Mouse (Mus musculus) kidney, embryonic 15.5 days (tissue): ENCODE results near the gene Gm49392. TPM values are rescaled to one million over a fixed set of nuclear protein-coding genes. Genes with fewer than 3 reads are reported as not detected.
A peak's percentile ranks its signal among the peaks of the same experiment; 100 is the strongest.
"Not testable (repeated sequence)": the region's sequence is repeated elsewhere in the genome, so short reads cannot be mapped to it uniquely, and the experiment has no call there.

Source experiments
- ATAC-seq: fragments of 200-750 bp; cut with Nextera tagmentation; replicated peaks from 2 replicates; pipeline ENCODE4 v1.8.0; 2017; ENCODE audit warnings: moderate TSS enrichment; ENCODE audit not compliant: low FRiP score
- H3K27ac ChIP-seq: fragments of 300-500 bp; sonication (generic); 2 replicates; pipeline ENCODE4 v1.5.1; 2015; ENCODE audit warnings: mild to moderate bottlenecking, inconsistent platforms
- H3K27me3 ChIP-seq: fragments of 300-500 bp; sonication (generic); 2 replicates; pipeline ENCODE4 v1.6.1; 2015; ENCODE audit warnings: inconsistent platforms
- H3K36me3 ChIP-seq: fragments of 300-500 bp; sonication (generic); 2 replicates; pipeline ENCODE4 v1.6.1; 2015; ENCODE audit warnings: inconsistent platforms
- H3K4me1 ChIP-seq: fragments of 300-500 bp; sonication (generic); 2 replicates; pipeline ENCODE4 v1.6.1; 2015; ENCODE audit warnings: inconsistent platforms
- H3K4me2 ChIP-seq: fragments of 300-500 bp; sonication (generic); 2 replicates; pipeline ENCODE4 v1.6.1; 2015; ENCODE audit warnings: moderate library complexity, mild to moderate bottlenecking, inconsistent platforms
- H3K4me3 ChIP-seq: fragments of 300-500 bp; sonication (generic); replicated peaks from 2 replicates; pipeline ENCODE4 v1.5.1; 2015; ENCODE audit warnings: mild to moderate bottlenecking, inconsistent platforms
- H3K9ac ChIP-seq: fragments of 300-500 bp; sonication (generic); 2 replicates; pipeline ENCODE4 v1.6.1; 2015; ENCODE audit warnings: mild to moderate bottlenecking, inconsistent platforms
- H3K9me3 ChIP-seq: fragments of 300-500 bp; sonication (generic); replicated peaks from 2 replicates; pipeline ENCODE4 v1.6.1; 2016; ENCODE audit warnings: inconsistent platforms
- WGBS: fragments of 180-500 bp; shearing (Covaris S2); methylation state at CpG from one replicate; pipeline ENCODE4 v1.1.7; 2015; ENCODE audit warnings: mixed read lengths; 5-methylcytosine and 5-hydroxymethylcytosine counted together
- polyA plus RNA-seq: library from polyadenylated mRNA; unstranded; fragments of >200 nt; fragmentation: Nextera tagmentation; extraction: Ambion mirVana; gene quantifications from 2 replicates; pipeline ENCODE4 v1.2.1, GENCODE M21; 2015

Gene Gm49392
- polyA plus RNA-seq, result 0.35 and 0.50 TPM in 2 replicates

DNA sequence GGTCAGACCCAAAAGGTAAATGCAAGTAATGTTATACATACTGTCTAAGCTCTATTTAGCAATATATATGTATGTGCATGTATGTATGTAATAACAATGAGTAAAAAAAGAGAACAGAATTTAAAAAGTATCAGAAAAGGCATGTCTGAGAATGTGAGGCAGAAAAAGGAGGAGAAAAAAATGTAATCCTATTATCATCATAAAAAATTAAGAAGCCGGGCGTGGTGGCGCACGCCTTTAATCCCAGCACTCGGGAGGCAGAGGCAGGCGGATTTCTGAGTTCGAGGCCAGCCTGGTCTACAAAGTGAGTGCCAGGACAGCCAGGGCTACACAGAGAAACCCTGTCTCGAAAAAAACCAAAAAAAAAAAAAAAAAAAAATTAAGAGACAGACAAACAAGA is at the start of gene Gm49392:
Gene Gm49392 (minus strand): TSS at position 101 of the 400 bp plus-strand sequence.
- H3K9me3 ChIP-seq, H3K4me1 ChIP-seq, ATAC-seq, H3K9ac ChIP-seq, H3K4me2 ChIP-seq, H3K27me3 ChIP-seq, H3K36me3 ChIP-seq, H3K27ac ChIP-seq, H3K4me3 ChIP-seq: not testable (repeated sequence)
- WGBS, result 85% methylated on average over 8 of the region's 8 CpGs

DNA sequence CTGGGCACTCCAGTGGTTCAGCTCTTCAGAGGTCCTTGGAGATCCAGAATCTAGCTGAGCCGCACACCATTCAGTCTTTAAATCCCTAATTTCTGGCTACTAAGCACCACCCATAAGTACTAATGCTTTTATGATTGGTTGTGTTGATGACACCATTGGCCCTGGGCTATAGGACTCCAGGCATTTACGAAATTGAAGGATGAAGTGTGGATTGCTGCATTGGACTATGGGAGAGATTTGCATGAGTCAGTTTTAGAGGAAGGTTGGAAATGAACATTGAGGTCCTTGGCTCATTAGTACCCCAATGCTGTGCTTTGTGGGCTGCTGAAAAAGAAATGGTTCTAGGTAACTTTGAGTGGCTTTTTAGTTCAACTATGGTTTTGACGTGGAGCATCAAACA is 45.2 kb upstream of the Gm49392 start, which contains the start of gene Tpbpa:
Gene Tpbpa (minus strand): TSS at position 101 of the 400 bp plus-strand sequence.
- 80% methylated on average over 3 of the region's 3 CpGs for WGBS
- not testable (repeated sequence) for ATAC-seq, H3K27ac ChIP-seq

DNA sequence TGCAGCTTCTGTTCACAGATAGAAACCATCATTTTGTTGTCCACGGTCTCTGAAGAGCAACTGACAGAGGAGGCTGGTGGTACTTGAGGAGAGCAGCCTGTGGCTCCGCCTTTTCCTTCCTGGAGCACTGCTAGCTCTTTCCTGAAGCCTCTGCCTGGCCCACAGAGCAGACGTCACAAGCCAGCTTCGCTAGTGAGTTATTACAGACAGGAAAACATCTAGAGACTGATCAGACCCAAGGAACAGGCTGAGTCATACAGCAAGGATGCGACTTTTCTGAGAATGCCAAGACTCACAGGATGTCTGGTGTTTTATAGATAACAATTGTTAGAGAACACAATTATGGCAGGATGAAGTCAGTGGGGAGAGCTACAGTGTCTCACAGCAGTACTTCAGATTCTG is 39.8 kb upstream of the Gm49392 start, which contains the start of the genes Gm49391 and Ctla2a:
Gene Gm49391 (minus strand): TSS at position 72 of the 402 bp plus-strand sequence.
Gene Ctla2a (minus strand): TSS at position 126 of the 402 bp plus-strand sequence.
- no peaks in the 10 kb centered on the region for H3K4me1 ChIP-seq
- peak; percentile 71 for ATAC-seq
- H3K4me3 ChIP-seq, result no peak within 1 kb of the TSS
- no peaks in the 10 kb centered on the region for H3K27me3 ChIP-seq
- H3K9ac ChIP-seq, result no peak within 1 kb of the TSS
- no peaks in the 10 kb centered on the region for H3K36me3 ChIP-seq
- H3K27ac ChIP-seq, result peak within 1 kb of the TSS; percentile 37; the same call in 1 of the 2 replicates
- WGBS, result 50% methylated on average over 5 of the region's 5 CpGs
- no peaks in the 10 kb centered on the region for H3K9me3 ChIP-seq
- H3K4me2 ChIP-seq, result no peak within 1 kb of the TSS

More for the DNA sequence above, 45.2 kb upstream of the Gm49392 start, which contains the start of gene Tpbpa:
- H3K4me2 ChIP-seq, H3K9me3 ChIP-seq, H3K9ac ChIP-seq, H3K4me1 ChIP-seq, H3K4me3 ChIP-seq, H3K27me3 ChIP-seq, H3K36me3 ChIP-seq: not testable (repeated sequence)

DNA sequence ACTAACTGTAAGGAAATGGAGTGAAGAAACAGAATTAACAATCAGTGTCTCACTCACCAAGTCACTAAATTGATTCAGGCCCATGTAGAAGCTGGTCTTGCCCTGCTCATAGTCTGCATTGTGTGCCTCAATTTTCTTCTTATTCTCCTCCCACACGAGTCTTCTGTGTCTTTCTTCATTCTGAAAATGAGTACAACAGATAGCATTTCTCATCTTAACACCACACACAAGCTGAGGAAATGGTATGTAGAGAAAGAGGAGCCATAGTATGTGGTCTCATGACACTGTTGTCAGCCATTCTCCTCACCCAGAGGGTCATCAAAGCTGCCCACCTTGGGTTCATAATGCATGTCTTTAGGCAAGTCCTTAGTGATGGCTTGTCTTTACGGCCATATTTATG is 38.8 kb upstream of the Gm49392 start, which contains the start of gene Gm49393:
Gene Gm49393 (minus strand): TSS at position 101 of the 400 bp plus-strand sequence.
- not testable (repeated sequence) for H3K36me3 ChIP-seq, H3K9me3 ChIP-seq, H3K27me3 ChIP-seq, H3K4me1 ChIP-seq, H3K9ac ChIP-seq, ATAC-seq, H3K4me2 ChIP-seq, H3K4me3 ChIP-seq, H3K27ac ChIP-seq
- 61% methylated on average over 2 of the region's 2 CpGs for WGBS

DNA sequence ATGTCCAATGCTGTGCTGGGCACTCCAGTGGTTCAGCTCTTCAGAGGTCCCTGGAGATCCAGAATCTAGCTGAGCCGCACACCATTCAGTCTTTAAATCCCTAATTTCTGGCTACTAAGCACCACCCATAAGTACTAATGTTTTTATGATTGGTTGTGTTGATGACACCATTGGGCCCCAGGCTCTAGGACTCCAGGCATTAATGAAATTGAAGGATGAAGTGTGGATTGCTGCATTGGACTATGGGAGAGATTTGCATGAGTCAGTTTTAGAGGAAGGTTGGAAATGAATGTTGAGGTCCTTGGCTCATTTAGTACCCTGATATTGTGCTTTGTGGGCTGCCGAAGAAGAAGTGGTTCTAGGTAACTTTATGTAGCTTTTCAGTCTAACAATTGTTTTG is 8.1 kb upstream of the Gm49392 start, which contains the start of gene Tpbpb:
Gene Tpbpb (minus strand): TSS at position 101 of the 400 bp plus-strand sequence.
- H3K9ac ChIP-seq, H3K36me3 ChIP-seq, H3K27ac ChIP-seq, ATAC-seq, H3K4me3 ChIP-seq, H3K4me2 ChIP-seq, H3K4me1 ChIP-seq, H3K27me3 ChIP-seq, H3K9me3 ChIP-seq: not testable (repeated sequence)
- WGBS, result 94% methylated on average over 2 of the region's 2 CpGs

DNA sequence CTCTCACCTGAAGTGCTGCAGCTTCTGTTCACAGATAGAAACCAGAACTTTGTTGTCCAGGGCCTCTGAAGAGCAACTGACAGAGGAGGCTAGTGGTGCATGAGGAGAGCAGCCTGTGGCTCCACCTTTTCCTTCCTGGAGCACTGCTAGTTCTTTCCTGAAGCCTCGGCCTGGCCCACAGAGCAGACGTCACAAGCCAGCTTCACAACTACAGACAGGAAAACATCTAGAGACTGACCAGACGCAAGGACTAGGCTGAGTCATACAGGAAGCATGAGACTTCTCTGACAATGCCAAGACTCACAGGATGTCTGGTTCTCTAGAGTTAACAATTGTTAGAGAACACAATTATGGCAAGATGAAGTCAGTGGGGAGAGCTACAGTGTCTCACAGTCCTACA is 634 bp upstream of the Gm49392 start, which contains the start of gene Ctla2b:
Gene Ctla2b (minus strand): TSS at position 120 of the 400 bp plus-strand sequence.
- no peak within 1 kb of the TSS for H3K27ac ChIP-seq

DNA sequence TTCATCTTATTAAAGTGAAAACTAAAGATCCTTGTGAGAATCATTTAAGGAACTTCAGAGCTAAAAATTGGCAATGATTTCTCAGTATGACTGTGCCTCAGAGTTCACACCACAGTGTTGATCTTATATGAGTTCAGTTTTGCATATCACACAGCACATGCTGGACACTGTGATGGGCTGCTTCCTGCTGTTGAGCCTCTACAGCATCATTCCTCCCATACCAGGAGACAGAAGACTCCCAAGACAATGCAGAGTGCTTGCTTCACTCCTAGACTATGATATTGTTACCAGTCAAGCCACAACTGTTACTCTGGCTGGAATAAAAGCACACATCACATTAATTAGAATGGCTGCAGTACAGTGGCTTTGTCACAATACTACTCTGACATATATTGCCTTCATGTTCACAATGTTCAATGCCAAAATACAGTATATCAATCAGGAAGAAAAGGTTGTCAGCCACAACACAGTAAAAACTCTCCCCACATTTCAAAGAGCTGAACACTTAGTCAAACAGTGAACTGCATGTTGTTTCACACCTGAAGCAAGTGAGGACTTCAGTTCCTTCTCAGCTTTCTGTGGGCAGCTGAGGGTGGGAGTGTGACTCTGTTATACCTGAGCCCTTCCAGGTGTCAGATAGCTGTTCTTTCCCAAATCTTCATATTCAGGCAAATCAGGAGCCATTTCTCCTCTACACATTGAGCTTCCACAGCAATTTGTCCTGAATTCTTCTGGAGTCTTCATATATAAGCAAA is 1.1 kb downstream of the Gm49392 start:
- no peak for ATAC-seq
- Histone ChIP-seq H3K4me3 (no peak overlapping the region), H3K27me3 (no peaks in the 10 kb centered on the region), H3K27ac (no peak overlapping the region), H3K4me1 (no peaks in the 10 kb centered on the region), H3K9ac (no peak overlapping the region), H3K36me3 (no peaks in the 10 kb centered on the region), H3K4me2 (no peak overlapping the region), H3K9me3 (no peaks in the 10 kb centered on the region)

More for the DNA sequence above, 634 bp upstream of the Gm49392 start, which contains the start of gene Ctla2b:
- 66% methylated on average over 3 of the region's 3 CpGs for WGBS
- no peak within 1 kb of the TSS for H3K4me3 ChIP-seq
- H3K36me3 ChIP-seq, result no peaks in the 10 kb centered on the region
- no peak within 1 kb of the TSS for H3K4me2 ChIP-seq
- no peaks in the 10 kb centered on the region for H3K9me3 ChIP-seq
- H3K27me3 ChIP-seq, result no peaks in the 10 kb centered on the region
- H3K9ac ChIP-seq, result no peak within 1 kb of the TSS
- ATAC-seq, result peak; percentile 64
- no peaks in the 10 kb centered on the region for H3K4me1 ChIP-seq

DNA sequence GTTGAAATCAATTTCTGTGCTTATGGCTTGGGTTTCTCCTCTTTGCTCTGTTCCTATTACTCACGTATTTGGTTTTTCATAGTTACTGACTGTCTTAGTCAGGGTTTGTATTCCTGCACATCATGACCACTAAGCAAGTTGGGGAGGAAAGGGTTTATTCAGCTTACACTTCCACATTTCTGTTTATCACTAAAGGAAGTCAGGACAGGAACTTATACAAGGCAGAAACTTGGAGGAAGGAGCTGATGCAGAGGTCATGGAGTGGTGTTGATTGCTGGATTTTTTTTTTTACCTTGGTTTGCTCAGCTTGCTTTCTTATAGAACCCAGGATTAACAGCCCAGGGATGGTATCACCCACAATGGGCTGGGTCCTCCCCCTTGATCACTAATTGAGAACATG is 4.4 kb downstream of the Gm49392 start:
- Histone ChIP-seq H3K27me3 (no peaks in the 10 kb centered on the region), H3K4me2 (no peak overlapping the region), H3K9ac (no peak overlapping the region), H3K4me3 (no peak overlapping the region), H3K27ac (no peak overlapping the region), H3K9me3 (no peaks in the 10 kb centered on the region), H3K4me1 (no peaks in the 10 kb centered on the region), H3K36me3 (no peaks in the 10 kb centered on the region)
- no peak for ATAC-seq
- WGBS, result 94% methylated on average over 1 of the region's 1 CpGs

DNA sequence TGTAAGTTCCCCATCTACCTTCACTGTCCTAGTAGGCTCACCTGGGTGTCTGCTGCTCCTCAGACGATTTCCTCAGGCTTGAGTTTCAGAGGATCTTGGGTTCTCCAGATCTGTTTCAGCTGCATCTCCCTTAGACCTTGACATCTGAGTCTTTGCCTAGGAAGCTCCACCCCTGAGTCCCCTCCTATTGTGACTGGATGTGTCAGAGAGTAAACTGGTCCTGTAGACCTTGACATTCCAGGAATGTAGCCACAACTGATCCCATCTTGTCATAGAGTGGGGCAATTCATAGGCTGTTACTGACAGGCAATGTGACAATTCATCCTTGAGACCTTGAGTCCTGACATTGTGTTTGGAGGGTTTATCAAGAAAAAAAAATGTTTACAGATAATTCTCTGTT is 32.4 kb downstream of the Gm49392 start, which contains the start of gene 4930486L24Rik:
Gene 4930486L24Rik (minus strand): TSS at position 195 of the 400 bp plus-strand sequence.
- H3K27me3 ChIP-seq, result no peaks in the 10 kb centered on the region
- no peak for ATAC-seq
- no peak within 1 kb of the TSS for H3K4me3 ChIP-seq
- WGBS, result 64% methylated on average over 1 of the region's 1 CpGs
- H3K36me3 ChIP-seq, result no peaks in the 10 kb centered on the region
- no peak within 1 kb of the TSS for H3K4me2 ChIP-seq
- no peaks in the 10 kb centered on the region for H3K9me3 ChIP-seq
- no peaks in the 10 kb centered on the region for H3K4me1 ChIP-seq
- no peak within 1 kb of the TSS for H3K27ac ChIP-seq
- H3K9ac ChIP-seq, result no peak within 1 kb of the TSS

DNA sequence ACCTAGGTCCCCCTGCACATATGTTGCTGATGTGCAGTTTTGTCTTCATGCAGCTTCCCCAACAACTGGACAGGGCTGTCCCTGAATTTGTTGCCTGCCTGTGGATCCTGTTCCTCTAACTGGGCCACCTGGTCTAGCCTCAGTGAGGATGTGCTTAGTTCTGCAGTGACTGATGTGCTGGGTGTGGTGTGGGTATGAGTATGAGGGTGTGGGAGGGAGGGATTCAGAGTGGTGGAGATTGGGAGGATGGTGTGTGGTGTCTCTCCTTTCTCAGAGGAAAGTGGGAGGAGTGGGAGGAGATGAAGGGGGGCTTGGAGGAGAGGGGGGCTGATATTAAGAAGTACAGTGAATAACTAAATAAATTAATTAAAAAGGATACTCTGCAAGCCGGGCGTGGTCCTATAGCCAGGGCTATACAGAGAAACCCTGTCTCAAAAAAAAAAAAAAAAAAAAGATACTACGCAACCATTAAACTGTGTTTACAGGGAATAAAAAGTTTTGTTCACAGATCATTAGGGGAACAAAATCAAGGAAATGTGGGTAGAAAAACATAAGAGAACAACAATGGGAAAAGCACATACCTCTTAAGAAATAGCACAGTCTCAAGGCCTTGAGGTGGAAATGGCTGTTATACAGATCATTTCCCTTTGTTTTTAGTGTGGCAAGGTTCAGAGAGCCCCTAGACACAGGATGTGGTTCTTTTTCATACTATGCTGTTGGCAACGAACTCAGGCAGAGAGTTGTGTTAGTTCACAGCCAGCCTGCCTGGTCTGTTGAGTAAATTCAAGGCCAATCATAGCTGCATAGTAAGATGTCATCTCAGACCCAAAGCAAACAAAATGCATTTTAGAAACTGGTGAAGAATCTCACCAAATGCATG is 48.2 kb downstream of the Gm49392 start:
- H3K36me3 ChIP-seq, result no peaks in the 10 kb centered on the region
- H3K4me3 ChIP-seq, result no peak overlapping the region
- no peaks in the 10 kb centered on the region for H3K9me3 ChIP-seq
- no peak overlapping the region for H3K27ac ChIP-seq
- 76% methylated on average over 4 of the region's 4 CpGs for WGBS
- H3K9ac ChIP-seq, result no peak overlapping the region
- ATAC-seq, result no peak
- H3K27me3 ChIP-seq, result no peaks in the 10 kb centered on the region
- H3K4me2 ChIP-seq, result no peak overlapping the region
- no peaks in the 10 kb centered on the region for H3K4me1 ChIP-seq

DNA sequence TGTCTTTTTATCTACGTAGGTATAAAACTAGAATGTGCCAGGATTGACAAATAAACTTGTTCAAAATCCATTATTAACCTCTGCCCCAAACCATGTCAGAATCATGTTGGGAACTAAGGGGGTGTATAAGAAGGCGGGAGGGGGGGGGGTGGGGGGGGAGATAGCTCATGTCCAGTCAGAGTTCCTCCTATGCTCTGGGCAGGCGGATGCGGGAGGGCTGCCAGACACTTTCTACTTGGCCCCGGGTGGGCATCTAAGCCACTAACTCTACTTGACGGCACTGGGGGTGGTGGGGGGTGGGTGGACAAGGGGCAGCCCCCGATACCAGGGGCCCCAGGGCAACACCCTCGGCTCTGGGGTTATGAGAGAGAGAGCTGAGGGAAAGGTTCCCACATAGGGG is 53.5 kb downstream of the Gm49392 start:
- no peak overlapping the region for H3K9ac ChIP-seq
- no peaks in the 10 kb centered on the region for H3K9me3 ChIP-seq
- no peak overlapping the region for H3K27ac ChIP-seq
- H3K36me3 ChIP-seq, result no peaks in the 10 kb centered on the region
- no peaks in the 10 kb centered on the region for H3K27me3 ChIP-seq
- no peaks in the 10 kb centered on the region for H3K4me1 ChIP-seq
- 84% methylated on average over 8 of the region's 8 CpGs for WGBS
- no peak for ATAC-seq
- H3K4me3 ChIP-seq, result no peak overlapping the region
- no peak overlapping the region for H3K4me2 ChIP-seq

DNA sequence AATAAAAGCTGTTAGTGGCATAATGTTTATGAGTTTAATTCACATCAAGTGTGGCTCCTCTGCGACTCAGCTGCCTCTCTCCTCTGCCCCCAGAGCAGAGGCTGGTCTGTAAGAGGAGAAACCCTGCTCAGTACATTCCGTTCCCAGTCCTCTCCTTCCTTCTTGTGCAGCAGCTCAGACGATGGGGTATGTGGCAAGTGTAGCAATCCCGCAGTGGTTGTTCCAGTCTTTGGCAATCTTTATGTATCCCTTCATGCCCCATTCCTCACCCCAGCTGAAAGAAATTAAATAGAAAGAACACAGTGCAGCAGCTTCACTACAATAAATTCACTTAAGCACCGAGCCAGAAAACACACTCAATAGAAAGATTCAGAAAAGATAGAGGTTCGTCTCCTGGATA is 54.0 kb downstream of the Gm49392 start:
- WGBS, result 70% methylated on average over 6 of the region's 6 CpGs
- no peak for ATAC-seq

More for the DNA sequence above, 54.0 kb downstream of the Gm49392 start:
- no peak overlapping the region for H3K4me3 ChIP-seq
- no peaks in the 10 kb centered on the region for H3K9me3 ChIP-seq
- H3K27ac ChIP-seq, result no peak overlapping the region
- no peaks in the 10 kb centered on the region for H3K4me1 ChIP-seq
- H3K9ac ChIP-seq, result no peak overlapping the region
- no peaks in the 10 kb centered on the region for H3K36me3 ChIP-seq
- H3K4me2 ChIP-seq, result no peak overlapping the region
- no peaks in the 10 kb centered on the region for H3K27me3 ChIP-seq
